Mouse (Mus musculus) G1E (cell line): Measurements from ENCODE around the gene Ccdc60. TPM values are rescaled to one million over a fixed set of nuclear protein-coding genes. Genes with fewer than 3 reads are reported as not detected.

Experiments
- ATAC-seq: 2 replicates; pipeline ENCODE4 v1.8.0; 2016; ENCODE audit warnings: mild to moderate bottlenecking; ENCODE audit not compliant: insufficient number of reproducible peaks, poor library complexity, low FRiP score, severe bottlenecking; ENCODE audit errors: extremely low read depth
- DNase-seq: peaks from one replicate; pipeline ENCODE4 v3.0.0; 2012; ENCODE audit warnings: low spot score
- H3K27me3 ChIP-seq: 2 replicates; pipeline ENCODE4 v1.6.1; 2012; ENCODE audit warnings: mild to moderate bottlenecking, low read length, inconsistent platforms; ENCODE audit not compliant: insufficient read depth
- H3K36me3 ChIP-seq: replicated peaks from 2 replicates; pipeline ENCODE3; 2012; ENCODE audit warnings: mild to moderate bottlenecking, inconsistent platforms
- H3K4me1 ChIP-seq: 2 replicates; pipeline ENCODE4 v1.6.1; 2012; ENCODE audit warnings: low read depth, low read length, inconsistent platforms, mixed read lengths; ENCODE audit not compliant: insufficient read depth
- H3K4me3 ChIP-seq: 2 replicates; pipeline ENCODE4 v1.5.1; 2012; ENCODE audit warnings: low read depth, mild to moderate bottlenecking, inconsistent platforms, low read length, moderate library complexity, mixed read lengths
- H3K9me3 ChIP-seq: replicated peaks from 2 replicates; pipeline ENCODE4 v1.6.1; 2012; ENCODE audit warnings: inconsistent platforms
- CTCF ChIP-seq: IDR thresholded peaks from 2 replicates; pipeline ENCODE4 v1.5.1; 2012; ENCODE audit warnings: low read depth, low read length, inconsistent platforms, mixed read lengths
- GATA1 ChIP-seq: IDR thresholded peaks from 2 replicates; pipeline ENCODE4 v1.6.1; 2012; ENCODE audit warnings: borderline replicate concordance, low read length, inconsistent platforms, mixed read lengths
- GATA2 ChIP-seq: IDR thresholded peaks from 2 replicates; pipeline ENCODE4 v1.6.1; 2012; ENCODE audit warnings: low read depth, low read length, inconsistent platforms, borderline replicate concordance
- POLR2AphosphoS5 ChIP-seq: IDR thresholded peaks from 2 replicates; pipeline ENCODE4 v1.6.1; 2012; ENCODE audit warnings: low read depth, low read length, inconsistent platforms; ENCODE audit not compliant: insufficient replicate concordance
- TAL1 ChIP-seq: conservative IDR thresholded peaks from 2 replicates; pipeline ENCODE4 v1.6.1; 2012; ENCODE audit warnings: low read depth, low read length, inconsistent platforms, mixed read lengths
- polyA plus RNA-seq: library from polyadenylated mRNA; stranded (reverse); fragments of >175 nt; gene quantifications from 2 replicates; pipeline ENCODE4 v1.2.3, GENCODE M21; 2012
- total RNA-seq, 2 experiments: library from RNA; stranded (forward) in 1 of 2; stranded (reverse) in 1 of 2; fragments of 200-1000 nt in 1 of 2; fragments of >200 nt in 1 of 2; fragmentation: Nextera tagmentation in 1 of 2; gene quantifications; 2 replicates each; pipeline ENCODE4 v1.2.3; 2014 to 2017

Gene Ccdc60
- total and polyA plus RNA-seq, 3 experiments: not detected

DNA sequence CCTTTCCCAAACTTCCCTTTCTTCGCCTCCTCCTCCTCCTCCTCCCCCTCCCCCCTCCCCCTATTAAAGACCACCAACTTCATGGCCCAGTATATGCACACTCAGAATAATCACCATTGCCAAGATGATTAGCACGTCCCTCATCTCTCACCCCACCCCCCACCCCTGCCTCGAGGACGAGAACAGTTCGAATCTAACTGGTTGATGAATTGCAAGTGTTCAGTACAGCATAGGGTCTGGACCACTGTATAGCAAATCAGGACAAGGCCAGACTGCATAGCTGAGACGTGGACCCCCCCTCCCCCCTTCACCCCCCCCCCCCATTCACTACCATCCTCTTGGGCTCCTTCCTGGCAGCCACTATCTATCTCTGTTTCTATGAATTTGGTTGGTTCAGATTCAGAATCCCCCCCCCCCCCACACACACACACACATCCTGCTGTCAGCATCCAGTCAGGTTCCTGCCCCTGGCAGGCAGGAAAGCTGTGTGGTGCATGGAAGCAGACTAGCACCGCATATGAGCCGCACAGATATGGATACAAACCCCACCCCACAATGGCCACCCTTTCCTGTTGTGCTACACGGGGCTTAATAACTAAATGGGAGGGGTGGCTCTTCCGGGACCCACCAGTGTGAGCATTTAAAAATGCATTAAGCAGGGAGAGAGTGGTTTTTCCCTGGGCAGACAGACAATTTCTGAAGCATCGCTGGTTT, 79.2 kb downstream of the Ccdc60 start:
- no peak for TF ChIP-seq GATA2
- no peak for TF ChIP-seq TAL1
- no peak for TF ChIP-seq POLR2AphosphoS5
- no peak for TF ChIP-seq CTCF
- TF ChIP-seq GATA1: no peak
- Histone ChIP-seq H3K4me1 (no peaks in the 10 kb centered on the region), H3K27me3 (no peaks in the 10 kb centered on the region), H3K4me3 (no peak overlapping the region), H3K9me3 (peaks cover 80% of the 10 kb centered on the region), H3K36me3 (no peaks in the 10 kb centered on the region)
- DNase-seq (no peak), ATAC-seq (no peak)

DNA sequence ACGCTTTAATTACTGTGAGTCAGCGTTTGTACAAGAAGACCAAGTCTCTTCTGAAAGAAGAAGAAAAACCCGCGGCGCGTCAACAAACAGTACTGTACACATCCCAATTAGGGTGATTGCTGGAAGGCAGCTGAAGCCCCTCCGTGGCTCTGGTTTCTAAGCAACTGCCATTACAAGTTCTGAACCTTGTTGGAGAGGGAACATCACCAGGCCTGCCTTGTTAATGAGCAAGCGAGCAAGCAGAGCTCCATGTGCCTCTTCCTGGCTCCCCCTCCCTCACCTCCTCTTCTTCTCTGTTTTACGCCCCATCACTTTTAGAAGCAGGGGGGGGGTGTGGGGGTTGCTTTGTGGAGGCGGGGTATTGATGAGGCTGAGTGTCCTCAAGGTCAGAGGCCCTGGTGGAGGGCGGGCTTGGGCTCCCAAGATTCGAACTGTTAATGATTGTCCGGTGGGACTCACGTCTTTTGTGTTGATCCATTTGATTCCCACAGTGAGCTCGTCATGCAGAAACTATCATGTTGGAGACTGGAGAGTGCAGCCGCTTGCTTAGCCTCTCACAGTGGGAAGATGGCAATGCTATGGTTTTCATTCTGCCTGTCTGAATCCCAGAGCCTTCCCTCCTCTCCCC, 79.9 kb downstream of the Ccdc60 start:
- Histone ChIP-seq H3K36me3 (no peaks in the 10 kb centered on the region), H3K27me3 (no peaks in the 10 kb centered on the region), H3K4me1 (no peaks in the 10 kb centered on the region), H3K9me3 (peaks cover 83% of the 10 kb centered on the region), H3K4me3 (no peak overlapping the region)
- TF ChIP-seq TAL1 (no peak), GATA1 (no peak), CTCF (no peak), GATA2 (no peak), POLR2AphosphoS5 (no peak)
- DNase-seq: no peak
- no peak for ATAC-seq

DNA sequence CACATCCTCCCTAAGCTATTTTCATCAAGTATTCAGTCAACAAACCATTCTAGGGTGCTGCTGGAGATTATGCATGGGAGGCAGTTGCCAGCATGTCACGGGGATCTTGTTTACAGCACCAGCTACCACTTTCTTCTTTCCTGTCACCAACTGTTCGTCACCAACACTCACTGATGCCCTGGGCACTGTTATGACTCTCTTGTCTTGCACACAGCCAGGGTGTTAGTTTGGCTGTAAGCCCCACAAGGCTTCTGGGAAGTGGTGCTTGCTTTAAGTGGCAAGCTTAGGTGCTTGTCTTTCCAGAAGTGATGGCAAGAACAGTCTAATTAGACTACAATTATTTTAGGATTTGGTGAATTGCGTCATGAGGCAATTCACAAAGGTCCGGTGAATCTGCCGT, 86.1 kb downstream of the Ccdc60 start:
- DNase-seq (no peak), ATAC-seq (no peak)
- H3K4me3 ChIP-seq: peak overlapping the region; percentile 3; the same call in 1 of the 2 replicates
- TF ChIP-seq GATA2 (no peak), POLR2AphosphoS5 (no peak), CTCF (no peak), GATA1 (no peak), TAL1 (no peak)
- no peaks in the 10 kb centered on the region for H3K36me3 ChIP-seq
- H3K4me1 ChIP-seq: no peaks in the 10 kb centered on the region
- H3K9me3 ChIP-seq: peaks cover 90% of the 10 kb centered on the region
- no peaks in the 10 kb centered on the region for H3K27me3 ChIP-seq

DNA sequence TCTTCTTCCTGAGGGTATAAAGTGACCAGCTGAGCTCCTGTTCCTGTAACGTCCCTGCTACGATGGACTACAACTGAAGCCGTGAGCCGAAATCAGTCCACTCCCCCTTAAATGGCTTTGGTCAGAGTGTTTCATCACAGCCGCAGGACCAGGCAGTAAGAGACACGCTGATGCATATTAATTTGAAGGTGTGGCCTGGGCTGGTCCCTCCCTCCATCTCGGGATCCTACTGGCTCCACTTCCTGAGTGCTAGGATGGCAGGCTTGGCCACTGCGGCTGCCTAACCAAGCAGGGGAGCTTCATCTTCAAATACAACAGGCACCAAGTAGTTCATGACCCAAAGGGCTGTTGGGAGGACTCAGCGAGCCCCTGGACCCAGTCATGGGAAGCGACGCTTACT, 94.3 kb downstream of the Ccdc60 start:
- Histone ChIP-seq H3K4me1 (no peaks in the 10 kb centered on the region), H3K4me3 (no peak overlapping the region), H3K36me3 (no peaks in the 10 kb centered on the region), H3K27me3 (no peaks in the 10 kb centered on the region), H3K9me3 (peaks cover 89% of the 10 kb centered on the region)
- DNase-seq (no peak), ATAC-seq (no peak)
- no peak for TF ChIP-seq GATA2
- no peak for TF ChIP-seq POLR2AphosphoS5
- TF ChIP-seq GATA1: no peak
- TF ChIP-seq CTCF: no peak

DNA sequence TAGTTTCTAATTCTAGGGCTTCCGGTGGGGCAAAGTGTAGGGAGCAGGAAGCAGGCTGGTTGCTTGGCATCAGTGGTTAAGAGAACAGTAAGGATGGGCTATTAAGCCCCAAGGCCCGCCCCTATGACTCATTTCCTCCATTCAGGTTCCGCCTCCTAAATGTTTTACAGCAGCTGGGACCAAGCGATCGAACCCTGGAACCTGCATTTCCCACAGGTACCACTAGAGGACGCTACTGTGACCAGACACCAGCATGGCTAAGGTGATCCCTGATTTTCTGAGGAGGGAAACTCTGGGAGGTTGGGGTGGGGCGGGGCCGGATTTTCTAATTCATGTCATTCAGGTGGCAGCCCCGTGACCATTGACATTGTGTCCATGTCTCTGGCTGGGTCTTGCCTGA, 96.1 kb downstream of the Ccdc60 start:
- TF ChIP-seq TAL1 (no peak), POLR2AphosphoS5 (no peak), GATA1 (no peak), GATA2 (no peak), CTCF (no peak)
- Histone ChIP-seq H3K9me3 (peaks cover 85% of the 10 kb centered on the region), H3K27me3 (no peaks in the 10 kb centered on the region), H3K4me3 (no peak overlapping the region), H3K36me3 (no peaks in the 10 kb centered on the region), H3K4me1 (no peaks in the 10 kb centered on the region)
- no peak for DNase-seq
- ATAC-seq: no peak

DNA sequence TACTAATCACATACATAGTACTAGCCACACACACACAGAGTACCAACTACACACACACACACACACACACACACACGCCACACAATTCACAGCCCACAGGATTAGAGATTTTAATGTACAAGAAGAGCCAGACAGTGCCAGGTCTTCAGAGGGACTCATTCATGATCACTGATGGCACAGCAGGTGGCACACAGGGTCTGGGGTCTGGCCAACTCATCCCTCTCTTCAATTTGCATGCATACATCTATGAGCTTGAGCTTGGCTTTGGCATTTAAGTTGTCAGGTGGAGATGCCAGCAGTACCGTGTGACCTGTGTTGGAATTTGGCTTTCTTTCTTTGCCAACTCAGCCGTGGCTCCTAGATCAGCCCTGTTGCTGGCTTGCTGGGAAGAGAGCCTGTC, 97.2 kb downstream of the Ccdc60 start:
- ATAC-seq: no peak
- no peaks in the 10 kb centered on the region for H3K4me1 ChIP-seq
- no peak for DNase-seq
- no peaks in the 10 kb centered on the region for H3K27me3 ChIP-seq
- H3K36me3 ChIP-seq: no peaks in the 10 kb centered on the region
- peaks cover 83% of the 10 kb centered on the region for H3K9me3 ChIP-seq
- no peak for TF ChIP-seq POLR2AphosphoS5
- TF ChIP-seq TAL1: no peak
- no peak for TF ChIP-seq GATA1
- no peak for TF ChIP-seq CTCF
- TF ChIP-seq GATA2: no peak
- H3K4me3 ChIP-seq: no peak overlapping the region
